Mouse (Mus musculus): Measurements from ENCODE around the gene Qars. TPM values are rescaled to one million over a fixed set of nuclear protein-coding genes. Genes with fewer than 3 reads are reported as not detected.
A peak's percentile ranks its signal among the peaks of the same experiment; 100 is the strongest.

The Qars gene
- polyA plus RNA-seq, 1 experiment: 195 TPM

- no peaks in the 10 kb centered on the region for H3K27me3 ChIP-seq (ENCODE audit: control insufficient read depth, insufficient read depth, low read length)
- TF ChIP-seq CTCF (IDR thresholded peaks at IDR 0.05; ENCODE audit: control insufficient read depth, insufficient read depth, insufficient replicate concordance, low read depth, low read length): no peak
- 0 out of 2 replicates have a peak, but pooled peaks have one; percentile 17 for TF ChIP-seq POLR2A (IDR thresholded peaks at IDR 0.05; ENCODE audit: control insufficient read depth, low read depth, low read length)
- H3K4me1 ChIP-seq (ENCODE audit: control insufficient read depth, insufficient read depth, low read length): peaks cover 8% of the 10 kb centered on the region
- no peak overlapping the region for H3K27ac ChIP-seq (ENCODE audit: control insufficient read depth, insufficient read depth, low read depth, low read length)
- peak overlapping the region; percentile 98 for H3K4me3 ChIP-seq (ENCODE audit: control insufficient read depth, low read depth, low read length)
- peaks cover 4% of the 10 kb centered on the region for H3K36me3 ChIP-seq (ENCODE audit: control insufficient read depth, insufficient read depth, low read length)
These were observed 56.2 kb downstream of the Qars start for GRCm38 (mm10) chr9:108563671-108564070.

DNA sequence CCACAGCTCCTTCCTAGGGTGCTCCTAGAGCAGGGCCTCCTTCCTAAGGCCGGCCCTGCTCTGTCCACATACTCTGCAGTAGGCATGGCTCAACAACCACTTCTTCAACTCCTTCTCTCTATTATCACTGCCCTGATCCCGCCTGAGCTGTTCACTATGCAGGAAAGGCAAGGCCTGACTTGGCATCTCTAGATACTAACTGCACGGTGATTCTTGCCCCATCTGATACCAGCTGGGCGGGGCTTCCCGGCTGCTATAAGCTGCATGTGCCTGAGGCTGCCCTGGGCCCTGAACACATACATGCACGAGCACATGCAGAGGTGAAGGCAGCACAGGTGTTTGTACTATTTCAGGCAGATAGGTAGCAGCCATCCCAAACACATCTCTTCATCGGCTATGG is 56.6 kb downstream of the Qars start:
- TF ChIP-seq CTCF (IDR thresholded peaks at IDR 0.05; ENCODE audit: control insufficient read depth, insufficient read depth, insufficient replicate concordance, low read depth, low read length): no peak
- TF ChIP-seq POLR2A (IDR thresholded peaks at IDR 0.05; ENCODE audit: control insufficient read depth, low read depth, low read length): peak; percentile 5; the same call in 1 of the 2 replicates
- Histone ChIP-seq H3K36me3 (ENCODE audit: control insufficient read depth, insufficient read depth, low read length) (peaks cover 3% of the 10 kb centered on the region), H3K27ac (ENCODE audit: control insufficient read depth, insufficient read depth, low read depth, low read length) (no peak overlapping the region), H3K27me3 (ENCODE audit: control insufficient read depth, insufficient read depth, low read length) (no peaks in the 10 kb centered on the region), H3K4me3 (ENCODE audit: control insufficient read depth, low read depth, low read length) (peak overlapping the region; percentile 98), H3K4me1 (ENCODE audit: control insufficient read depth, insufficient read depth, low read length) (peaks cover 9% of the 10 kb centered on the region)

Other genes starting within 250 kb of the Qars start
- gene Dag1, start 243.7 kb upstream of the Qars start, polyA plus RNA-seq (2012; rRNA removed): 14.0 and 17.2 TPM in 2 replicates
- 23.1 and 24.8 TPM in 2 replicates for gene Nicn1, start 217.3 kb upstream of the Qars start, polyA plus RNA-seq (2012; rRNA removed)
- 4.3 and 7.9 TPM in 2 replicates for gene Amt, start 210.9 kb upstream of the Qars start, polyA plus RNA-seq (2012; rRNA removed)
- gene Rhoa, start 201.6 kb upstream of the Qars start, polyA plus RNA-seq (2012; rRNA removed): 34.8 and 40.5 TPM in 2 replicates
- gene Tcta, start 201.5 kb upstream of the Qars start, polyA plus RNA-seq (2012; rRNA removed): 40.4 and 42.0 TPM in 2 replicates
- gene Gpx1, start 168.8 kb upstream of the Qars start, polyA plus RNA-seq (2012; rRNA removed): 64.0 and 88.9 TPM in 2 replicates
- 115 and 116 TPM in 2 replicates for gene Usp4, start 159.9 kb upstream of the Qars start, polyA plus RNA-seq (2012; rRNA removed)
- gene 1700102P08Rik, start 114.9 kb upstream of the Qars start, polyA plus RNA-seq (2012; rRNA removed): 72.2 and 91.0 TPM in 2 replicates
- 5.3 and 5.8 TPM in 2 replicates for gene Ccdc36, start 79.2 kb upstream of the Qars start, polyA plus RNA-seq (2012; rRNA removed)
- 91.8 and 100 TPM in 2 replicates for gene BC048562, start 71.2 kb upstream of the Qars start, polyA plus RNA-seq (2012; rRNA removed)
- 19.4 and 20.6 TPM in 2 replicates for gene Ccdc71, start 47.2 kb upstream of the Qars start, polyA plus RNA-seq (2012; rRNA removed)
- 15.2 and 18.7 TPM in 2 replicates for gene Klhdc8b, start 46.1 kb upstream of the Qars start, polyA plus RNA-seq (2012; rRNA removed)
- 23.3 and 24.3 TPM in 2 replicates for gene Lamb2, start 28.0 kb upstream of the Qars start, polyA plus RNA-seq (2012; rRNA removed)
- gene Usp19, start 17.1 kb upstream of the Qars start, polyA plus RNA-seq (2012; rRNA removed): 128 and 134 TPM in 2 replicates
- 196 and 208 TPM in 2 replicates for gene Qrich1, start 9.1 kb downstream of the Qars start, polyA plus RNA-seq (2012; rRNA removed)
- 172 and 183 TPM in 2 replicates for gene Impdh2, start 52.6 kb downstream of the Qars start, polyA plus RNA-seq (2012; rRNA removed)
- gene Ndufaf3, start 59.7 kb downstream of the Qars start, polyA plus RNA-seq (2012; rRNA removed): 347 and 402 TPM in 2 replicates
- gene Dalrd3, start 62.2 kb downstream of the Qars start, polyA plus RNA-seq (2012; rRNA removed): 184 and 185 TPM in 2 replicates
- gene Wdr6, start 71.0 kb downstream of the Qars start, polyA plus RNA-seq (2012; rRNA removed): 13.4 and 13.5 TPM in 2 replicates
- gene P4htm, start 90.0 kb downstream of the Qars start, polyA plus RNA-seq (2012; rRNA removed): 5.4 and 5.5 TPM in 2 replicates
- 138 and 143 TPM in 2 replicates for gene Arih2, start 141.7 kb downstream of the Qars start, polyA plus RNA-seq (2012; rRNA removed)
- 19.7 and 20.4 TPM in 2 replicates for gene Slc25a20, start 154.4 kb downstream of the Qars start, polyA plus RNA-seq (2012; rRNA removed)
- gene Prkar2a, start 181.6 kb downstream of the Qars start, polyA plus RNA-seq (2012; rRNA removed): 105 and 112 TPM in 2 replicates